Mouse (Mus musculus) stomach, embryonic 14.5 days (tissue): ENCODE measurements around the gene Olfr325. TPM values are rescaled to one million over a fixed set of nuclear protein-coding genes. Genes with fewer than 3 reads are reported as not detected.
"Not testable (repeated sequence)": the region's sequence is repeated elsewhere in the genome, so short reads cannot be mapped to it uniquely, and the experiment has no call there.

Experiments
- ATAC-seq: fragments of 200-750 bp; cut with Nextera tagmentation; 2 replicates; pipeline ENCODE4 v1.8.0; 2017; ENCODE audit warnings: low read depth, moderate TSS enrichment; ENCODE audit not compliant: insufficient number of reproducible peaks, insufficient read depth, low FRiP score
- H3K27ac ChIP-seq: fragments of 300-500 bp; sonication (generic); 2 replicates; pipeline ENCODE4 v1.5.1; 2014; ENCODE audit warnings: mild to moderate bottlenecking, low read length, moderate library complexity, mixed read lengths
- H3K27me3 ChIP-seq: fragments of 300-500 bp; sonication (generic); 2 replicates; pipeline ENCODE4 v1.6.1; 2014; ENCODE audit warnings: low read length, control low read depth, mixed read lengths; ENCODE audit not compliant: control insufficient read depth, insufficient read depth
- H3K36me3 ChIP-seq: fragments of 300-500 bp; sonication (generic); 2 replicates; pipeline ENCODE4 v1.6.1; 2014; ENCODE audit warnings: mild to moderate bottlenecking, control low read depth, low read length, moderate library complexity, mixed read lengths; ENCODE audit not compliant: control insufficient read depth, insufficient read depth
- H3K4me1 ChIP-seq: fragments of 300-500 bp; sonication (generic); 2 replicates; pipeline ENCODE4 v1.6.1; 2014; ENCODE audit warnings: low read length, control low read depth, mixed read lengths; ENCODE audit not compliant: control insufficient read depth, insufficient read depth
- H3K4me2 ChIP-seq: fragments of 300-500 bp; sonication (generic); replicated peaks from 2 replicates; pipeline ENCODE4 v1.6.1; 2014; ENCODE audit warnings: low read depth, low read length, control low read depth
- H3K4me3 ChIP-seq: fragments of 300-500 bp; sonication (generic); 2 replicates; pipeline ENCODE4 v1.5.1; 2014; ENCODE audit warnings: low read depth, low read length, control low read depth
- H3K9ac ChIP-seq: fragments of 300-500 bp; sonication (generic); replicated peaks from 2 replicates; pipeline ENCODE4 v1.6.1; 2014; ENCODE audit warnings: low read depth, mild to moderate bottlenecking, control low read depth, low read length, moderate library complexity, mixed read lengths
- H3K9me3 ChIP-seq: fragments of 300-500 bp; sonication (generic); 2 replicates; pipeline ENCODE4 v1.6.1; 2016; ENCODE audit warnings: low read depth, low read length, control low read depth; ENCODE audit not compliant: control insufficient read depth
- WGBS: fragments of 180-500 bp; shearing (Covaris S2); extraction: QIAGEN DNeasy Blood & Tissue Kit; methylation state at CpG from one replicate; pipeline ENCODE4 v1.1.7; 2014; 5-methylcytosine and 5-hydroxymethylcytosine counted together
- polyA plus RNA-seq: library from polyadenylated mRNA; unstranded; fragments of >200 nt; fragmentation: Nextera tagmentation; extraction: Ambion mirVana; gene quantifications from 2 replicates; pipeline ENCODE4 v1.2.1, GENCODE M21; 2014

Olfr325 gene
- polyA plus RNA-seq: not detected in 2 replicates

- Histone ChIP-seq H3K4me2 (no peak within 1 kb of the TSS), H3K36me3 (no peaks in the 10 kb centered on the region), H3K4me3 (no peak within 1 kb of the TSS), H3K4me1 (no peaks in the 10 kb centered on the region), H3K9me3 (no peaks in the 10 kb centered on the region), H3K27me3 (no peaks in the 10 kb centered on the region), H3K27ac (no peak within 1 kb of the TSS), H3K9ac (no peak within 1 kb of the TSS)
- 55% methylated on average over 1 of the region's 1 CpGs for WGBS
- ATAC-seq: no peak
These were observed at the start of gene Olfr325 for GRCm38 (mm10) chr11:58577430-58577829. TSS of gene Olfr325 (plus strand) at chr11:58577730.

- not testable (repeated sequence) for ATAC-seq, H3K9ac ChIP-seq
These were observed 42.8 kb upstream of the Olfr325 start, which contains the start of gene Olfr330 for GRCm38 (mm10) chr11:58534736-58535135. TSS of gene Olfr330 (minus strand) at chr11:58534836.

GRCm38 (mm10) chr11:58546322-58546721, 31.2 kb upstream of the Olfr325 start, which contains the start of gene Olfr329-ps:
TSS of gene Olfr329-ps (minus strand) at chr11:58546422.
- no peaks in the 10 kb centered on the region for H3K36me3 ChIP-seq
- WGBS: 75% methylated on average over 5 of the region's 5 CpGs
- H3K4me2 ChIP-seq: no peak within 1 kb of the TSS
- H3K27me3 ChIP-seq: no peaks in the 10 kb centered on the region
- H3K4me1 ChIP-seq: no peaks in the 10 kb centered on the region
- no peak within 1 kb of the TSS for H3K27ac ChIP-seq
- no peak for ATAC-seq
- no peaks in the 10 kb centered on the region for H3K9me3 ChIP-seq
- H3K4me3 ChIP-seq: no peak within 1 kb of the TSS
- no peak within 1 kb of the TSS for H3K9ac ChIP-seq

More at GRCm38 (mm10) chr11:58534736-58535135, 42.8 kb upstream of the Olfr325 start, which contains the start of gene Olfr330:
- not testable (repeated sequence) for H3K4me2 ChIP-seq, H3K27me3 ChIP-seq, H3K4me1 ChIP-seq, H3K27ac ChIP-seq, H3K36me3 ChIP-seq, H3K9me3 ChIP-seq, H3K4me3 ChIP-seq

- H3K9me3 ChIP-seq: no peaks in the 10 kb centered on the region
- no peaks in the 10 kb centered on the region for H3K36me3 ChIP-seq
- H3K4me2 ChIP-seq: no peak within 1 kb of the TSS
- no peak within 1 kb of the TSS for H3K9ac ChIP-seq
- H3K4me1 ChIP-seq: no peaks in the 10 kb centered on the region
- H3K27ac ChIP-seq: no peak within 1 kb of the TSS
- 71% methylated on average over 1 of the region's 1 CpGs for WGBS
- ATAC-seq: no peak
- H3K4me3 ChIP-seq: no peak within 1 kb of the TSS
- H3K27me3 ChIP-seq: no peaks in the 10 kb centered on the region
These were observed 22.0 kb upstream of the Olfr325 start, which contains the start of gene Olfr328 for GRCm38 (mm10) chr11:58555536-58555935. TSS of gene Olfr328 (minus strand) at chr11:58555636.

- Histone ChIP-seq H3K4me3 (no peak within 1 kb of the TSS), H3K9ac (no peak within 1 kb of the TSS), H3K27me3 (no peaks in the 10 kb centered on the region), H3K36me3 (no peaks in the 10 kb centered on the region), H3K4me1 (no peaks in the 10 kb centered on the region), H3K9me3 (no peaks in the 10 kb centered on the region), H3K4me2 (no peak within 1 kb of the TSS), H3K27ac (no peak within 1 kb of the TSS)
- 73% methylated on average over 5 of the region's 5 CpGs for whole genome bisulfite sequencing
- ATAC-seq: no peak
These were observed 7.1 kb upstream of the Olfr325 start, which contains the start of gene Olfr224 for GRCm38 (mm10) chr11:58570405-58570804. TSS of gene Olfr224 (minus strand) at chr11:58570553.

GRCm38 (mm10) chr11:58578636-58579035, 1.1 kb downstream of the Olfr325 start:
- WGBS: 77% methylated on average over 8 of the region's 8 CpGs
- ATAC-seq: no peak
- no peak overlapping the region for H3K9ac ChIP-seq

GRCm38 (mm10) chr11:58587898-58588348, 10.4 kb downstream of the Olfr325 start:
- Histone ChIP-seq H3K9me3 (no peaks in the 10 kb centered on the region), H3K4me1 (no peaks in the 10 kb centered on the region), H3K4me3 (no peak overlapping the region), H3K9ac (no peak overlapping the region), H3K4me2 (no peak overlapping the region), H3K36me3 (no peaks in the 10 kb centered on the region), H3K27ac (no peak overlapping the region), H3K27me3 (no peaks in the 10 kb centered on the region)
- 72% methylated on average over 7 of the region's 7 CpGs for WGBS
- ATAC-seq: no peak

More at GRCm38 (mm10) chr11:58578636-58579035, 1.1 kb downstream of the Olfr325 start:
- H3K9me3 ChIP-seq: no peaks in the 10 kb centered on the region
- no peak overlapping the region for H3K4me3 ChIP-seq
- no peak overlapping the region for H3K4me2 ChIP-seq
- H3K36me3 ChIP-seq: no peaks in the 10 kb centered on the region
- H3K27ac ChIP-seq: no peak overlapping the region
- no peaks in the 10 kb centered on the region for H3K27me3 ChIP-seq
- H3K4me1 ChIP-seq: no peaks in the 10 kb centered on the region

- no peak overlapping the region for H3K27ac ChIP-seq
- WGBS: 60% methylated on average over 3 of the region's 3 CpGs
- no peaks in the 10 kb centered on the region for H3K9me3 ChIP-seq
- H3K36me3 ChIP-seq: no peaks in the 10 kb centered on the region
- ATAC-seq: no peak
- H3K4me2 ChIP-seq: no peak overlapping the region
- no peaks in the 10 kb centered on the region for H3K4me1 ChIP-seq
- no peak overlapping the region for H3K9ac ChIP-seq
- no peaks in the 10 kb centered on the region for H3K27me3 ChIP-seq
- H3K4me3 ChIP-seq: no peak overlapping the region
These were observed 11.2 kb downstream of the Olfr325 start for GRCm38 (mm10) chr11:58588620-58589250.
